Mouse (Mus musculus): Measurements from ENCODE around the gene Vmn2r5.
"Not testable (repeated sequence)": the region's sequence is repeated elsewhere in the genome, so short reads cannot be mapped to it uniquely, and the experiment has no call there.

The Vmn2r5 gene

DNA sequence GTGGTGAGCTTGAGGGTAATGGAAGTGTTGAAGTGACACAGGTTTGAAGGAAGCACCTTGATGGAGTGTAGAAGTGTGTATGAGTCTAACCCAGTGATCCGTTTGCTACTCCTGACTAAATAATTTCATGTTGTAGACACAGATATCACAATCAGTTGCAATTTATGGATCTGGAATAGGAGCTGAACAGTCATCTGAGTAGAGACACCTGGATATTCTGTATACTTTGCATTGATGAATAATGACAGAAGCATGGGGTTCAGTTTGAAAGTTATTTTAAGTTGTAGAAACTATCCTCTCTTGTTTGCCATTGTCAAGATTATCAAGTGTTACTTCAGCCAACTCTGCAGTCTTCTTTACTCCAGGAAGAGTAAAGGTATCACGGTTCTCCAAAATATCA lies at the start of gene Vmn2r5:
Gene Vmn2r5, minus strand, starts transcription at position 101 of the 400 bp plus-strand sequence.
- not testable (repeated sequence) for DNase-seq (ENCODE audit: extremely low spot score, low read depth, low spot score)

DNA sequence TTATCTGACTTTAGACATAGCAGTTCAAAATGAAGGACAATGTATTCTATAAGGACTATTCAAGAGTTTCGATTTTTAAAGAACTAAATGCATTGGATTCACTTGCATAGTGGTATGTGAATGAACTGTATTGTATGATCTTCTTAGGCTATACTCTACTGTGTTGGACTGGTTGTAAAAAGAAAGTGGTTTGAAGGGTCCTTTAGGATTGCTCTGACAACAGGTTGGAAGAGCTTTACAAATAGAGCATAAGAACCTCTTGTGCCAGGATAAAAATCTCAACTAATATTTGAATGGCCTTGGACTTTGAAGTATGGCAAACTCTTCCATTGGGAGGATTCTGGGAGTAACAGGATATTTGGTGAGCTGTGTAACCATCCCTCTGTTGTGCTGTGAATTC lies 13.9 kb upstream of the Vmn2r5 start:
- DNase-seq (ENCODE audit: extremely low spot score, low read depth, low spot score): not testable (repeated sequence)

Measured in hindlimb bud, embryonic 11.5 days (tissue).